Mouse (Mus musculus) thymus, postnatal 0 days (tissue): Measurements from ENCODE around the gene Agt. TPM values are rescaled to one million over a fixed set of nuclear protein-coding genes. Genes with fewer than 3 reads are reported as not detected.

Source experiments
- DNase-seq: peaks from one replicate; pipeline ENCODE4 v3.0.0-alpha.2; 2015; ENCODE audit warnings: low spot score
- polyA plus RNA-seq: library from polyadenylated mRNA; unstranded; fragments of >200 nt; fragmentation: Nextera tagmentation; extraction: Ambion mirVana; gene quantifications from 2 replicates; pipeline ENCODE4 v1.2.1, GENCODE M21; 2015

The Agt gene
- polyA plus RNA-seq, 1 experiment from 2014 or later, result 2.1 TPM

- no peak for DNase-seq
Observed at GRCm38 (mm10) chr8:124507572-124508320, 61.8 kb downstream of the Agt start.

Other genes starting within 250 kb of the Agt start
- gene Pgbd5, start 130.0 kb downstream of the Agt start, polyA plus RNA-seq, result 0.25 and 0.32 TPM in 2 replicates
- gene Cog2, start 48.9 kb downstream of the Agt start, polyA plus RNA-seq, result 35.6 and 40.5 TPM in 2 replicates
- gene Capn9, start 6.4 kb upstream of the Agt start, polyA plus RNA-seq, result 0.14 and 0.37 TPM in 2 replicates
- 6.7 and 6.9 TPM in 2 replicates for gene 2310022B05Rik, start 93.7 kb upstream of the Agt start, polyA plus RNA-seq
- 50.8 and 54.3 TPM in 2 replicates for gene Ttc13, start 152.3 kb upstream of the Agt start, polyA plus RNA-seq
- gene Arv1, start 152.4 kb upstream of the Agt start, polyA plus RNA-seq, result 20.5 and 23.3 TPM in 2 replicates
- gene Fam89a, start 182.1 kb upstream of the Agt start, polyA plus RNA-seq, result 6.1 and 7.7 TPM in 2 replicates
- not detected in 2 replicates for gene Trim67, start 223.4 kb upstream of the Agt start, polyA plus RNA-seq